Mouse (Mus musculus) left cerebral cortex, adult 9 months (tissue): Measurements from ENCODE around the gene Tcta.
"Not testable (repeated sequence)": the region's sequence is repeated elsewhere in the genome, so short reads cannot be mapped to it uniquely, and the experiment has no call there.

Experiments
- DNase-seq, 2 experiments: peaks; one replicate each; pipeline ENCODE4 v3.0.0; 2022; ENCODE audit warnings: low spot score in 2 of 2

Gene Tcta

GRCm38 (mm10) chr9:108305629-108306520 is at the start of gene Tcta, which contains the start of gene Rhoa:
Gene Tcta (minus strand): TSS chr9:108306160.
Gene Rhoa (plus strand): TSS chr9:108306129.
- peak; percentile 100 for DNase-seq

GRCm38 (mm10) chr9:108349727-108350126 is 43.8 kb upstream of the Tcta start:
- DNase-seq: no peak

- no peak for DNase-seq
Observed at GRCm38 (mm10) chr9:108348290-108348680, 42.3 kb upstream of the Tcta start.

GRCm38 (mm10) chr9:108347540-108348289 is 41.8 kb upstream of the Tcta start, which contains the start of gene Usp4:
Gene Usp4 (plus strand): TSS chr9:108347853.
- DNase-seq: peak; percentile 74 to 85

GRCm38 (mm10) chr9:108347024-108347423 is 41.1 kb upstream of the Tcta start:
- DNase-seq: no peak

GRCm38 (mm10) chr9:108344471-108344870 is 38.5 kb upstream of the Tcta start:
- DNase-seq: no peak

GRCm38 (mm10) chr9:108343835-108344234 is 37.9 kb upstream of the Tcta start:
- no peak for DNase-seq

GRCm38 (mm10) chr9:108343331-108343730 is 37.4 kb upstream of the Tcta start:
- DNase-seq: no peak

GRCm38 (mm10) chr9:108342301-108342831 is 36.4 kb upstream of the Tcta start:
- no peak for DNase-seq

- DNase-seq: no peak
Observed at GRCm38 (mm10) chr9:108341801-108342200, 35.8 kb upstream of the Tcta start.

- DNase-seq: no peak
Observed at GRCm38 (mm10) chr9:108341139-108341475, 35.1 kb upstream of the Tcta start.

GRCm38 (mm10) chr9:108340258-108341138 is 34.5 kb upstream of the Tcta start:
- peak in 1 of 2 experiments; percentile 24 for DNase-seq

GRCm38 (mm10) chr9:108339886-108340257 is 33.9 kb upstream of the Tcta start:
- DNase-seq: no peak

- peak; percentile 74 to 86 for DNase-seq
Observed at GRCm38 (mm10) chr9:108338886-108339781, 33.2 kb upstream of the Tcta start, which contains the start of gene Gpx1. Gene Gpx1 (plus strand): TSS chr9:108338903.

- no peak for DNase-seq
Observed at GRCm38 (mm10) chr9:108338551-108338885, 32.6 kb upstream of the Tcta start.

- DNase-seq: no peak
Observed at GRCm38 (mm10) chr9:108337848-108338550, 32.0 kb upstream of the Tcta start.

- no peak for DNase-seq
Observed at GRCm38 (mm10) chr9:108325811-108326210, 19.9 kb upstream of the Tcta start.

- no peak for DNase-seq
Observed at GRCm38 (mm10) chr9:108324784-108325183, 18.8 kb upstream of the Tcta start.

- not testable (repeated sequence) for DNase-seq
Observed at GRCm38 (mm10) chr9:108322054-108322453, 16.1 kb upstream of the Tcta start.

GRCm38 (mm10) chr9:108318462-108318861 is 12.5 kb upstream of the Tcta start:
- no peak for DNase-seq
